Mouse (Mus musculus): Measurements from ENCODE around the gene Knl1. TPM values are rescaled to one million over a fixed set of nuclear protein-coding genes. Genes with fewer than 3 reads are reported as not detected.

Knl1 gene
- polyA plus RNA-seq, 1 experiment from 2014 or later: 3.0 TPM

DNA sequence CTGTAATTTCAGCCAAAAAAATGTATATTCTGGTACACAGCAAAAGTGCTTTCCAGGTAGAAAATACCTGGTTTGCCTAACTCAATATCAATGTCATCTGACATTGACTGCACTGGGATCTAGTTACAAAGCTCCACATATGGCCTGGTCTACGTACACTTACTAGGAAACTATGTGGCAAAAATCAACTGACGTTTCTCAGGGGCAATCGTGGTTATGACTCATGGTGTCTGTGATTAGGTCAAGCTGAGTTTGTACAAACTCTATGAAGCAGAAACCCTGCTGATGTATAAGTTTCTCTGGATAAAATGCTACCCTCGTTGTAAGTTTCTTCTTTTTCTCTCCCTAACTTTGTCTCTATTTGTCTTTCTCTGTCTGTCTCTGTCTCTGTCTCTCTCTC lies 14.7 kb upstream of the Knl1 start:
- DNase-seq (ENCODE audit: low spot score) (no peak), ATAC-seq (no peak)
- no peak overlapping the region for H3K9ac ChIP-seq (replicated peaks; ENCODE audit: low read depth)
- 0 out of 2 replicates have a peak, but pooled peaks cover 3% of the 10 kb centered on the region for H3K36me3 ChIP-seq (ENCODE audit: insufficient read depth, low read length)
- H3K4me2 ChIP-seq (replicated peaks; ENCODE audit: low read depth, low read length): no peak overlapping the region
- H3K27ac ChIP-seq (ENCODE audit: low read length): no peak overlapping the region
- H3K27me3 ChIP-seq (replicated peaks; ENCODE audit: insufficient read depth, low read length): no peaks in the 10 kb centered on the region
- 43% methylated on average over 4 of the region's 4 CpGs for WGBS
- no peak overlapping the region for H3K4me3 ChIP-seq (ENCODE audit: low read depth, low read length)
- TF ChIP-seq CTCF (IDR thresholded peaks at IDR 0.05): no peak
- TF ChIP-seq EP300 (IDR thresholded peaks at IDR 0.05): no peak
- no peaks in the 10 kb centered on the region; the same call in 1 of the 2 replicates for H3K4me1 ChIP-seq (ENCODE audit: insufficient read depth, low read depth, low read length)
- H3K9me3 ChIP-seq (ENCODE audit: low read length): no peaks in the 10 kb centered on the region

DNA sequence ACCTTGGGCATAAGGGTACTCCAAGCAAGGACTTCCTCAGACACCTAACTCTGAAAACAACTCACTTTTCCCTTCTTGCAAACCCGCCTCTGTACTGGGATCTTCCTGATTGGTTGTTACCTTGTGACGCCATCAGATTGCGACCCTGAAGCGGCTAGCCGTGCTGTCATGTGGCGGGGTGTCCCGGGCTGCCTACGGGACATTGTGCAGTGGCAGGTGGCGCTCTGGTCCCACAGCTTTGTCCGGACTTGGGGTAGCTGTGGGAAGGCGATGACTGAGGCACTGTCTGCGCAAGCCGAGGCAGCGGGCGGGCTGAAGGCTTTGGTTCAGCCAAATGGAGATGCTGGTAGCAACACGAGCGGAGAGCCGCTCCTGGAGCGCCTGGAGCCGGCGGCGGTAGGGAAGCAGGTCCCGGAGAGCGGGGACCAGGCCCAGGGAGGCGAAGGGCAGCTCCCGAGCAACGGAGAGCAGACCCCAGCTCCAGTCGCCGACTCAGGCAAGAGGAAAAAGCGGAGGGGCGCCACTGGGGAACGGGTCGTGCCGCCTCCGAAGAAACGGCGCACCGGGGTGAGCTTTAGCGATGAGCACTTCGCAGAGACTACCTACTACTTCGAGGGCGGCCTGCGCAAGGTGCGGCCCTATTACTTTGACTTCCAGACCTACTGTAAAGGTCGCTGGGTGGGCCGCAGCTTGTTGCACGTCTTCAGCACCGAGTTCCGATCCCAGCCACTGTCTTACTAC lies 12.1 kb upstream of the Knl1 start, which contains the start of gene Rpusd2:
Gene Rpusd2, plus strand, starts transcription at position 135 of the 741 bp plus-strand sequence.
- no peak for TF ChIP-seq EP300 (IDR thresholded peaks at IDR 0.05)
- peak; percentile 65 for TF ChIP-seq CTCF (IDR thresholded peaks at IDR 0.05)
- ATAC-seq (peak; percentile 99), DNase-seq (ENCODE audit: low spot score) (peak; percentile 97)
- Histone ChIP-seq H3K9me3 (ENCODE audit: low read length) (no peaks in the 10 kb centered on the region), H3K27me3 (replicated peaks; ENCODE audit: insufficient read depth, low read length) (no peaks in the 10 kb centered on the region), H3K4me1 (ENCODE audit: insufficient read depth, low read depth, low read length) (no peaks in the 10 kb centered on the region; the same call in 1 of the 2 replicates), H3K27ac (ENCODE audit: low read length) (peak within 1 kb of the TSS; percentile 57), H3K9ac (replicated peaks; ENCODE audit: low read depth) (peak within 1 kb of the TSS; percentile 41), H3K4me2 (replicated peaks; ENCODE audit: low read depth, low read length) (peak within 1 kb of the TSS; percentile 84), H3K4me3 (ENCODE audit: low read depth, low read length) (peak within 1 kb of the TSS; percentile 58), H3K36me3 (ENCODE audit: insufficient read depth, low read length) (peaks cover 16% of the 10 kb centered on the region; the same call in 1 of the 2 replicates)
- WGBS: under 1% methylated on average over 45 of the region's 49 CpGs

DNA sequence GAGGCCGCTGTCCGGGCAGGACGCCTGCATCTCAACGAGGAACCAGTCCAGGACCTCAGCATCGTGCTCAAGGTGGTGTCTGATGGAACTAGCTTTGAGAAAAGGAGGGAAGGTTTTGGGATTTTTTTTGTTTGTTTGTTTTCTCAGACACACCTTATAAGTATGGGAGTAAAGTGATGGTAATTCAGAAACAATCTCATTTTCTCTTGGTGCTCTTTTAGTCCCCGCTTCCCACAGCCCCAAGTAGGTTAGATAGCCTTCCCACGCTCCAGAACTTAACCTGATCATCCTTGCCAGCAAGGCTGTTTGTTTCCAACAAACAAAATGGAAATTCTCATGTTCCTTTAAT lies 11.5 kb upstream of the Knl1 start:
- Histone ChIP-seq H3K9me3 (ENCODE audit: low read length) (no peaks in the 10 kb centered on the region), H3K27ac (ENCODE audit: low read length) (peak overlapping the region; percentile 57; the same call in 1 of the 2 replicates), H3K4me1 (ENCODE audit: insufficient read depth, low read depth, low read length) (no peaks in the 10 kb centered on the region; the same call in 1 of the 2 replicates), H3K36me3 (ENCODE audit: insufficient read depth, low read length) (peaks cover 16% of the 10 kb centered on the region; the same call in 1 of the 2 replicates), H3K27me3 (replicated peaks; ENCODE audit: insufficient read depth, low read length) (no peaks in the 10 kb centered on the region), H3K4me3 (ENCODE audit: low read depth, low read length) (peak overlapping the region; percentile 58), H3K9ac (replicated peaks; ENCODE audit: low read depth) (peak overlapping the region; percentile 41), H3K4me2 (replicated peaks; ENCODE audit: low read depth, low read length) (peak overlapping the region; percentile 84)
- WGBS: 11% methylated on average over 7 of the region's 7 CpGs
- ATAC-seq (no peak), DNase-seq (ENCODE audit: low spot score) (no peak)
- no peak for TF ChIP-seq CTCF (IDR thresholded peaks at IDR 0.05)
- no peak for TF ChIP-seq EP300 (IDR thresholded peaks at IDR 0.05)

DNA sequence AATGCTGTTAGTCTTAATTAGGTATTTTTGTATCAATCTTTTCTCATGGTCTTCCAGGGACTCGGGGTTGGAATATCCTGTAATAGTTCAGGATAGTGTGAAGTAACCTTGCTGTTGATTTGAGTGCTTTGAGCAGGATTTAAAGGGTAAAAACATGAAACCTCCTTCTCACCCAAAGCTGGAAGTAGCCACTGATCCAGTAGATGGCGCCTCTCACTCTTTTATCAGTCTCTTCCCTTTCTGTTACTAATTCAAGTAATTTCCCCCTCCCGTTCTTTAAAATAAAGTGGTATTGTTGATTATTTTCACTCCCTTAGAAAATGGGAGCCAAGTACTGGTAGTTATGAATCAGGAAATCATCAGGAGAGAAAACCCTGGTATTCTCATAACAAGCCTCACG lies 6.0 kb upstream of the Knl1 start:
- 43% methylated on average over 4 of the region's 4 CpGs for WGBS
- Histone ChIP-seq H3K36me3 (ENCODE audit: insufficient read depth, low read length) (peaks cover 16% of the 10 kb centered on the region; the same call in 1 of the 2 replicates), H3K4me1 (ENCODE audit: insufficient read depth, low read depth, low read length) (no peaks in the 10 kb centered on the region), H3K4me3 (ENCODE audit: low read depth, low read length) (no peak overlapping the region), H3K9me3 (ENCODE audit: low read length) (no peaks in the 10 kb centered on the region), H3K9ac (replicated peaks; ENCODE audit: low read depth) (no peak overlapping the region), H3K4me2 (replicated peaks; ENCODE audit: low read depth, low read length) (no peak overlapping the region), H3K27me3 (replicated peaks; ENCODE audit: insufficient read depth, low read length) (no peaks in the 10 kb centered on the region), H3K27ac (ENCODE audit: low read length) (no peak overlapping the region)
- peak; percentile 66 for TF ChIP-seq CTCF (IDR thresholded peaks at IDR 0.05)
- TF ChIP-seq EP300 (IDR thresholded peaks at IDR 0.05): no peak
- DNase-seq (ENCODE audit: low spot score): peak; percentile 73
- no peak for ATAC-seq

DNA sequence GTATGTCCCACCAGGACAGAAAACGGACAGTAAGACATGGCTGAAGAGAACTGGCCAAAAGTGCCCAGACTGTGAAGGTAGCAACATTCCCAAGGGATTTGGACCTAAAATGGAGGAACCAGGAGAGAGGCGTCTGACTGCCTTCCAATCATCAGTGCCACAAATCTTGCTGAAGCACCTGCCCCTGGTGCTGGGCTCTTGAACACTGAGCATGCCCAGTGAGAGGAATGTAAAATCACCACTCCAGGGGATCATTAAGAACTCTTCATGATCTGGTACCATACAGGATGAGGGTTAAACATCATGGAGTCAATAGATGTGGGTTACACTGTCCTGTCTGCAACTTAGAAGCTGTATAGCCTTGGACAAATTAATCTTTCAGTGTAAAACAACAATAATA lies 1.8 kb upstream of the Knl1 start:
- Histone ChIP-seq H3K9ac (replicated peaks; ENCODE audit: low read depth) (no peak overlapping the region), H3K27ac (ENCODE audit: low read length) (no peak overlapping the region), H3K36me3 (ENCODE audit: insufficient read depth, low read length) (no peaks in the 10 kb centered on the region), H3K4me3 (ENCODE audit: low read depth, low read length) (no peak overlapping the region), H3K4me2 (replicated peaks; ENCODE audit: low read depth, low read length) (no peak overlapping the region), H3K27me3 (replicated peaks; ENCODE audit: insufficient read depth, low read length) (no peaks in the 10 kb centered on the region), H3K4me1 (ENCODE audit: insufficient read depth, low read depth, low read length) (no peaks in the 10 kb centered on the region), H3K9me3 (ENCODE audit: low read length) (no peaks in the 10 kb centered on the region)
- ATAC-seq: no peak
- TF ChIP-seq EP300 (IDR thresholded peaks at IDR 0.05): no peak
- no peak for TF ChIP-seq CTCF (IDR thresholded peaks at IDR 0.05)
- 73% methylated on average over 2 of the region's 2 CpGs for WGBS
- no peak for DNase-seq (ENCODE audit: low spot score)

DNA sequence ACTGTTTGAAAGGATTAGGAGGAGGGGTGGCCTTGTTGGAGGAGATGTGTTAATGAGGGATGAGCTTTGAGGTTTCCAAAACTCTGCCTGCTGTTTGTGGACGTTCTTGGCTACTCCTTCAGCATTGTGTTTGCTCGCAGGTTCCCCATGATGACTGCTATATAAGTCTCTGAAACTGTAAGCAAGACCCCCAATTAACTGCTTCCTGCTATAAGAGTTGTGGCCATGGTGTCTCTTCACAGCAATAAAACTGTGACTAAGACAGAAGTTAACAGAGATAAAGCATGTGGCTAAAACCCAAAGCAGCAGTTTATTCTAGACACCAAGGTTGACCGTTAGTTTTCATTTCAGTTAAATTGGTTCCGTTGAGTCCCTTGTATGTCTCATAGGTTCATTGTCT lies 930 bp downstream of the Knl1 start:
- Histone ChIP-seq H3K4me2 (replicated peaks; ENCODE audit: low read depth, low read length) (peak overlapping the region; percentile 67), H3K27me3 (replicated peaks; ENCODE audit: insufficient read depth, low read length) (no peaks in the 10 kb centered on the region), H3K4me3 (ENCODE audit: low read depth, low read length) (peak overlapping the region; percentile 87; the same call in 1 of the 2 replicates), H3K9ac (replicated peaks; ENCODE audit: low read depth) (0 out of 2 replicates have a peak overlapping the region, but pooled peaks have one; percentile 51), H3K4me1 (ENCODE audit: insufficient read depth, low read depth, low read length) (no peaks in the 10 kb centered on the region), H3K36me3 (ENCODE audit: insufficient read depth, low read length) (no peaks in the 10 kb centered on the region), H3K9me3 (ENCODE audit: low read length) (no peaks in the 10 kb centered on the region), H3K27ac (ENCODE audit: low read length) (no peak overlapping the region)
- DNase-seq (ENCODE audit: low spot score) (no peak), ATAC-seq (no peak)
- TF ChIP-seq EP300 (IDR thresholded peaks at IDR 0.05): no peak
- no peak for TF ChIP-seq CTCF (IDR thresholded peaks at IDR 0.05)
- 16% methylated on average over 4 of the region's 4 CpGs for WGBS
